Mouse (Mus musculus) macrophage (primary cell): ENCODE data around the gene N4bp2l1. TPM values are rescaled to one million over a fixed set of nuclear protein-coding genes. Genes with fewer than 3 reads are reported as not detected.

Experiments used
- H3K27ac ChIP-seq: fragments of 350-480 bp; formaldehyde crosslinking; 2 replicates; pipeline ENCODE4 v1.9.0; 2021
- H3K36me3 ChIP-seq: fragments of 350-480 bp; formaldehyde crosslinking; 2 replicates; pipeline ENCODE4 v1.9.0; 2021; ENCODE audit errors: inconsistent target
- H3K4me3 ChIP-seq: fragments of 350-480 bp; formaldehyde crosslinking; 2 replicates; pipeline ENCODE4 v1.9.0; 2021; ENCODE audit errors: inconsistent target
- H3K79me2 ChIP-seq: fragments of 350-480 bp; formaldehyde crosslinking; 2 replicates; pipeline ENCODE4 v1.9.0; 2021; ENCODE audit errors: inconsistent target
- whole genome bisulfite sequencing: methylation state at CpG from one replicate; pipeline ENCODE4 v1.1.7; 2026; ENCODE audit warnings: inconsistent platforms; ENCODE audit not compliant: missing documents; 5-methylcytosine and 5-hydroxymethylcytosine counted together
- polyA plus RNA-seq: library from polyadenylated mRNA; stranded (reverse); fragments of 250-400 nt; gene quantifications from 3 replicates; pipeline ENCODE4 v1.2.4, GENCODE M21; 2018; ENCODE audit warnings: inconsistent platforms

Gene N4bp2l1
- polyA plus RNA-seq, 1 experiment from 2014 or later: 43.0 TPM

DNA sequence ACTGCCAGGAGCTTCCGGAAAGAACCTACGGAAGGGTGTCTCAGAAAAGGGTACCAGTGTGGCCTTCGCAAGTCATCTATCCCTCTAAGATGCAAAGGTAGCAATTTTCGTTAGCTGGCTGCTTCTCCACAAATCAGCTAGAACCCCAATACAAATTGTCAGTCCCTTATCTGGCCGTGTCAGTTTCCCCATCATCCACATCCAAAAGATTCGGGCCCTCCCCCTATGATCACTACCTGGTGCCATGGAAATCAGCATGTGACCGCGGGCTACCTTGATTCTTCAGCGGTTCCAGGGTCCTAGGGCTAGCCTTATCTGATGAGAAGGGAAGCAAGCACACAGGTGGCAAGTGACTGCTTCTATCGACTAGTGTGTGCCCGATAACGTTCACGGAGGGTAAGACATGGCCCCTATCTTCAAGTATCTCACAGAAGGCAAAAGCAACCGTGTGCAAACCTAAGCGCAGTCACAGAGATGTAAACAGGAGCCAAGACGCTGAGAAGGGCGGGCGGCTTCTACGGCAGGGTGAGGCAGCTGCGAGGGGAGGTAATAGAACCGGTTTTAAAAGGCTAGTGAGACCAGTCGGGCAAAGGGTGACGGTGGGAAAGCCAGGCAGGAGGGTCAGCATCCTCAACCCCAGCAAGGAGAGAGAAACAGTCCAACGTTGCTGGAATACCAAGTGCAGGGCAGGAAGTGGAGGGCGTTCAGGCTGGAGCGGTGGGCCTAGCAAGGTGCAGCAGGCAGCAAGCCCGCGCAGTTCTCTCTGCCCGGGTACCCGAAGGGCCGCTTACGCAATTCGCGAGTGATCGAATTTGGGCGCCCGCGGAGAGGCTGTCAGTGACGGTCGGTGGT, 3.9 kb downstream of the N4bp2l1 start:
- peaks cover 45% of the 10 kb centered on the region for H3K79me2 ChIP-seq
- H3K4me3 ChIP-seq: peak overlapping the region; percentile 67
- H3K27ac ChIP-seq: peak overlapping the region; percentile 80
- peaks cover 8% of the 10 kb centered on the region; the same call in 1 of the 2 replicates for H3K36me3 ChIP-seq
- WGBS: 2% methylated on average over 40 of the region's 40 CpGs

DNA sequence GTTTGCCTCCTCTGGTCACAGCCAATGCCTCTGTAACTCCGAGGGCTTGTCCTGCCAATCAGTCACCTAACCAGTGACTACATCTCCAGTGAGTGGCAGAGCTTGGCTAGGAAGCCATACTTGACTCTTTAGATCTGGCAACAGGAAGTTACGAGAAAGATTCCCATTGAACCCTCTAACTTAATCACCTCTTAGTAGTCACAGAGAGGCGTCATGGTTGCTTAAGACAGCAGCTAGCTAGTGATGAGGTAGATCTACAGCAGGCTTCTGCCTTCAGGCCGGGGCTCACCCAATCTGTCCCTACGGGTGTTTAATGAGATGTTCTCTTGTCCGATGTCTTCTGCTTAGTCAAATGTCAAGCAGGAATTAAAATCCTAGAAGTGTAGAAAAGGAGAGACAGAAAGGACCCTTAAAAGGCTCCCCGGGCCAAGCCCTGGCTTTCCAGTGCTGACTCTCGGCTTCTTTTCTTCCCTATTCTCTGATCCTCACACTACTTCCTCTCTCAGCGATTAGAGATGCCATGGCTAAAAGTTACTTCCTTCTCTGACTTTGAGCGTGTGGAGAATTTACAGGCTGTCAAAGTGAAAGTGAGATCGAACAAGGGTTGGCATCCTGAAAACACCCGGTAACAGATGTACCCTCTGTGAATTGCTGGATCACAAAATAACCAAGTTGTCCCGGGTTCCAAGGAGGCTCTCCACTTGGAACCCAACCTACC, 4.6 kb downstream of the N4bp2l1 start:
- Histone ChIP-seq H3K79me2 (peaks cover 53% of the 10 kb centered on the region), H3K27ac (peak overlapping the region; percentile 80), H3K4me3 (peak overlapping the region; percentile 67), H3K36me3 (peaks cover 8% of the 10 kb centered on the region; the same call in 1 of the 2 replicates)
- WGBS: 30% methylated on average over 12 of the region's 13 CpGs

DNA sequence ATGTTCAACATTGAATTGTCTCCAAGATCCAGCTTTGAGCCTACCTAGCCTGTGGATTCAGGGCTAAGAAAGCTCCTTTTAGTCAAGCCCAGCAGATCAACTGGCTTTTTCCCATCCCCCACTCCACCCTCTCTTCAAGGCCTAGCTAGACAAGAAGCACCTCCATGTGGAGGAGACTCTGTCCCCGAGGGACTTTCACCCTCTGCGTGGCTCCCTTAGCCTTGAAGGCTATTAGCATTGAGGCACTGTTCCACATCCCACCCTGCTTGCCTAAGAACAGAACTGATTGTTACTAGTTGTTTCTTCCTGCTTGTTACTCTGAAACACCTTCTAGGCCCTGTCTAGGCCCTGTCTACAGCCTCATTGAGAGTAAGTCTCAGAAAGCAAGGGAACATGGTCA, 7.0 kb downstream of the N4bp2l1 start:
- WGBS: 94% methylated on average over 2 of the region's 2 CpGs
- no peak overlapping the region for H3K27ac ChIP-seq
- peaks cover 8% of the 10 kb centered on the region; the same call in 1 of the 2 replicates for H3K36me3 ChIP-seq
- H3K79me2 ChIP-seq: peaks cover 77% of the 10 kb centered on the region
- H3K4me3 ChIP-seq: no peak overlapping the region

DNA sequence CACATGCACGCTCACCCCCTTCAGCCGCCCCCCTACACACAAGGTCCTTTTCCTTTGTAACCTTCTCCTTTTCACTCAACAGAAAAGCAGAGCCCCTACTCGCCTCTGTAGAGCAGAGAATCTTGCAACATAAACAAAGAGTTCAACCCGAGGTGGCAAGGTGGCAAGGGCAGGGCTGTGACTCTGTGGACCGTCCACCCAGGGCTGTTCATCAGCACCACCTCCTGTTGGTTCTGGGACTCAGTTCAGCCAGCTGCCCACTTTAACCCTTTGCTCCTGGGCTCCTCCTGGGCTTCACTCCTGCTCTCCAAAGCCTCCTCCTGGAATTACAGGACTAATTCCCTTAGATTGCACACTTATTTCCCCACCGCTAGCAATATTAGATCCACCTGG, 12.7 kb downstream of the N4bp2l1 start:
- Histone ChIP-seq H3K79me2 (peaks cover 100% of the 10 kb centered on the region; the same call in 1 of the 2 replicates), H3K4me3 (no peak overlapping the region), H3K36me3 (no peaks in the 10 kb centered on the region), H3K27ac (0 out of 2 replicates have a peak overlapping the region, but pooled peaks have one; percentile 8)
- 72% methylated on average over 4 of the region's 6 CpGs for WGBS

DNA sequence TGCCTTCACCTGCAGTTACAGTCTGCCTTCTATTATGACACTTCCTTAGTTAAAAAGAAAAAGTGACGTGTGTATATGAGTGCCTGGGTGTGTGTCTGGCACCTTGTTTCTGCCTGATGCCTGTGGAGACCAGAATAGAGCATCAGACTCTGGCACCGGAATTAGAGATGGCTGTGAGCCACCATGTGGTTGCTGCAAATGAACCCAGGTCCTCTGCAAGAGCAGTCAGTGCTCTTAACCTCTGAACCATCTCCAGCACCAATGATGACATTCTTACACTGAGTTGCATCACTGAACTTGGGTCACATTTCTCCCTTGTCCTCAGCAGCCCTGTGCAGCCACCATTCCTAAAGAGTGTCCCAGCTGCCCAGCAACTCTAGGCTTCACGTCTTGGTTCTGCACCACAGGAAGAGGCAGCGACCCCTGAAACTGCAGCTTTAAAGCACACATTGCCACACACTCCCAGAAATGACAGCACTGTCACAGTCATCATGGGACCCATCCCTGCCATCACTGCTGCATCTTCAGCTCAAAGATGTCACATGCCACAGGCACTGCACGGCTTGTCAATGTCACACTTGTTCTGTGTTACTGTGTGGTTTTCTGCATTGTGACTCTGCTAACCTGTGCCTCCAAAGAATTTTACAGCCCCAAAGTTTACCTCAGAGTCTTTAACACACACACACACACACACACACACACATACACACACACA, 13.2 kb downstream of the N4bp2l1 start:
- peaks cover 100% of the 10 kb centered on the region; the same call in 1 of the 2 replicates for H3K79me2 ChIP-seq
- WGBS: 62% methylated on average over 5 of the region's 5 CpGs
- 0 out of 2 replicates have a peak overlapping the region, but pooled peaks have one; percentile 8 for H3K27ac ChIP-seq
- H3K4me3 ChIP-seq: no peak overlapping the region
- H3K36me3 ChIP-seq: no peaks in the 10 kb centered on the region

DNA sequence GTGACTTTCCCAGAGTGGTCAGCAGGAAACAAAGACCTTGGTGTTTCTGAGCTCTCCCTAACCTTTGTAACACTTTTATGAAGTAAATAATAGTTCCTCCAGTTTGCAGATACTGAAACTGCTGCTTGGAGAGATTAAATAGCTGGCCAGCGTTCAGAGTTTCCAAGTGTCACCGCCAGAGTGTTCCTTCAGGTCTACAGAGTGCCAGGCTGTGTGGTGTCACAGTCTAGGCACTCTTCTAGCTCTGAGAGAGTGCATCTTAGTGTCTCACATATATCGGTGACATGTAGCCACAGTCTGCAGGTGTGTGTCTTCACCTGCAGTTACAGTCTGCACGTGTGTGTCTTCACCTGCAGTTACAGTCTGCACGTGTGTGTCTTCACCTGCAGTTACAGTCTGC, 13.8 kb downstream of the N4bp2l1 start:
- Histone ChIP-seq H3K4me3 (no peak overlapping the region), H3K79me2 (peaks cover 100% of the 10 kb centered on the region; the same call in 1 of the 2 replicates), H3K27ac (0 out of 2 replicates have a peak overlapping the region, but pooled peaks have one; percentile 8), H3K36me3 (no peaks in the 10 kb centered on the region)
- 94% methylated on average over 5 of the region's 5 CpGs for whole genome bisulfite sequencing

DNA sequence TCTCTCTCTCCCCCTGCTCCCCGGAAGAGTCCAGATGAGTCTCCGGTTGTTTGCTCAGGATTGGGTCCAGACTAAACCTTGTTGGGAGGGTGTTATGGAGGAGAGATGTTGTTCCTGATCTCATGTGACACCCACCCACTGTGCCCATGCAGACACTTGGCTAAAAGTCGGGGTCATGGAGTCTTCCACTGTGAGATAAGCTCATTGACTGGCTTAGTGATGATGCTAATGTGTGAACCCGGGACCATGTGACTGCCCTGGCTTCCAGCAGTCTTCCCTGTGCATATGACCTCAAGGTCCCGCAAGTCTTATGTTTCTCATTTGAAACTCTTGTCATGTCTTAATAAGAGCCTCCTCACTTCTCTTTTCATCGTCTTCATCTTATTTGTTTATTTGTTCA, 15.8 kb downstream of the N4bp2l1 start:
- Histone ChIP-seq H3K36me3 (peaks cover 8% of the 10 kb centered on the region), H3K4me3 (no peak overlapping the region), H3K27ac (no peak overlapping the region), H3K79me2 (peaks cover 93% of the 10 kb centered on the region; the same call in 1 of the 2 replicates)
- 85% methylated on average over 6 of the region's 6 CpGs for WGBS

DNA sequence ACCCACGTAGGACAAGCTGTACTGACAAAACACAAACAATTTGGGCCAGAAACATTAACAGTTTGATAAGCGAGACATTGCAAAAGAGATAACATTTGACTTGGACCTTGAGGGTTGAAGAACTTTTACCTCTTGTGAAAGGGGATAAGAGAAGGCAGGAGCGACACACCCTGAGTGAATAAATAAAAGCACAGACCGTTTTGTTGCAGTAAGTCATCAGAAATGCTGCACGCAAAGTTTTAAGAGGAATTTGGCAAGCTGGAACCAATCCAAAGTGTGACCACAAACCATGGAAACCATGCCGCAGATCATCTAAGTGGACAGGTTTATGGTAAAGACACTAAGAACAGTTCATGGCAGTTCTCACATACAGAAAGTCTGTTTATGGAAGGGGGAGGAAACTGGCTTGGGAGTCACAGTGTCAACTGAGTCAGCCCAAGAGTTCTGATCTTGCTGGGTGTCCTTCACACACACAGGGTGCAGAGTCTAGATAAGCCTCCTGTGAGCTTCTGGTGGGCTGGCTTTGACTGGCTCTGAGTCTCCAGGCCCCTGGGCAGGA, 18.3 kb downstream of the N4bp2l1 start:
- Histone ChIP-seq H3K79me2 (peaks cover 68% of the 10 kb centered on the region; the same call in 1 of the 2 replicates), H3K27ac (no peak overlapping the region), H3K36me3 (peaks cover 26% of the 10 kb centered on the region), H3K4me3 (no peak overlapping the region)
- WGBS: 38% methylated on average over 6 of the region's 6 CpGs

DNA sequence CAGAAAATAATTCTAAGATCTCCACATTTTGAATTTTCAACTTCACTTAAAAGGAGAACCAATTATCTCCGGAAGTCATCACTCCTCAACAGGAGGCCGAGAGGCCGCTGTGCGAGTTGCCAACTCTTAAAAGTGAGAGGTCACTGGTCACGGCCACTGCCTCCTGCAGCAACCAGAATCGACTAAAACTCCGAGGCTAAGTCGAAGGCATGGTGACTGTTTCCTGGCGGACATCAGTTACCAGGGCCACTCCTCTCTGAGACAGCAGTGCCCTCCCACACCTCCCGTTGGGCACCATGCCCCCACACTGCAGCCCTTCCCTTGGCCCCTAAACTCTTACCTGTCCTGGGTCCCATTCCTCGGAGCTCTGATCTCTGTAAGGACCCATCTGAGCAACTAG, 20.2 kb downstream of the N4bp2l1 start:
- WGBS: 97% methylated on average over 11 of the region's 11 CpGs
- H3K79me2 ChIP-seq: peaks cover 50% of the 10 kb centered on the region; the same call in 1 of the 2 replicates
- H3K36me3 ChIP-seq: peaks cover 44% of the 10 kb centered on the region
- H3K4me3 ChIP-seq: no peak overlapping the region
- no peak overlapping the region for H3K27ac ChIP-seq

DNA sequence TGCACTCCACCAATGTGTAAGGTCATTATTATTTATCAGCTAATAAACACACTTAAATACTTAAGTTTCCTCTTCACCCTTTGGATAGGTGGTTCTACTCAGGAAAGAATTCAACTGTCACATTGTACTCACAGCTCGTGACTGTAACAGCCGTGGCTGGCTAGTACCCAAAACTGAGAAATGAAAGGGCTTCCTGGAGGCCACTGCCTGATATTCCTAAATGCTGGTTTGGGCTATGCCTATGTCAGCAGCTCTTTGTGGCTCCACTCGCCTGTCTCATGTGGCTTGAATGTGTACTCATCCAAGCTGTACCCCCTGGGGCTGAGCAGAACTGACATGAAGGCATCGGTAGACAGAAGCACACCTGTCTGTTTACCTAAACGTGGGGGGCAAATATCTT, 22.1 kb downstream of the N4bp2l1 start:
- no peak overlapping the region for H3K27ac ChIP-seq
- peaks cover 30% of the 10 kb centered on the region; the same call in 1 of the 2 replicates for H3K79me2 ChIP-seq
- H3K36me3 ChIP-seq: peaks cover 56% of the 10 kb centered on the region
- WGBS: 94% methylated on average over 5 of the region's 5 CpGs
- no peak overlapping the region for H3K4me3 ChIP-seq

DNA sequence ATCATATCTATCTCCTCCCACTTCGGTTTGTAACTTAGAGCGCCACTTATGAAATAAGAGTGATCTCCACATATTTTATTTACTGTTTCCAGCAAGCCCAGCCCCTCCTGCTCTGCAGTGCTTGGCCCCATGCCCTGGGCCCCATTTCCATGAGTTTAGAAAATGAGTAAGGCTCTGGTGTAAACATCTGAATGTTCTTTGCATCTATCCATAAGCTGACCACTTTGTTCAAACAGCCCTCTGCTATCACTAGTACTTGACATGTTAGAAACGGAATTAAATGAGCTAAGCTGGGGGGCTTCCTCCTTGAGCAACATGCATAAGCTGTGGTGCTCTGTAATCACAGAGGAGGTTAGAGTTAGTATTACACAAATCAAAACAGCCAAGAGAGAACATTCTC, 22.6 kb downstream of the N4bp2l1 start:
- WGBS: 100% methylated on average over 3 of the region's 3 CpGs
- Histone ChIP-seq H3K27ac (no peak overlapping the region), H3K79me2 (peaks cover 26% of the 10 kb centered on the region; the same call in 1 of the 2 replicates), H3K4me3 (no peak overlapping the region), H3K36me3 (peaks cover 58% of the 10 kb centered on the region)

DNA sequence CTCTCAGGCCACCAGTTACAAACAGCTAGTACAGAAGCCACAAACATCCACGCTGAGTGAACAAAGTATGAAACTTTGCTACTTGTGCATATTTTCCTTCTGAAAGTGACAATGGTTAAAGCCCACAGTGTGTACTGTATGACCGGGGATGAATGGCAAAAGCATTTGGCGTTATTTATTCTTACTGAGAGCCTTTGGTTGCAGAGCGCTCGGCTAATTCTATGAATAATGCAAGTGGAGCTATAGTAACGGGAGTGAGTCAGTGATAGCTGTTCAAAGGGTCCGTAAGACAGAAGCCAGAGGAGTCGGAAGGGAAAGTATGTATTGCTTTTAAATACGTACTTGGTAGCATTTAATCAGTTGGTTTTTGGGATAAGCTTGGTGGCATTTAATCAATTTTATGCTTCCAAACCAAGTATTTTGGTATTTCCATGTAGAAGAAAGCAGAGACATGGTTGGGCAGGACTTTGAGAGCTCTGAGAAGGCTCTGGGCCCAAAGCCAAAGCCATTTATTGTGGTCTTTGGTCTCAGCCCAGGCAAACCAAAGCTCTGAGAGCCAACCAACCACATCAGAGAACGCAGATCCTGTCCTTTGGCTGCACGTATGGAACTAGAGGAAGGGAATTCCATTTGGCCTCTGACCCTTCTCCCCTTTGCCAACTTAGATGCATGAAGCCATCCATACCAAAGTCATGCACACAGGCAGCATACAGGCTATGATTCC, 26.3 kb downstream of the N4bp2l1 start:
- H3K4me3 ChIP-seq: no peak overlapping the region
- WGBS: 95% methylated on average over 11 of the region's 11 CpGs
- no peak overlapping the region for H3K27ac ChIP-seq
- H3K79me2 ChIP-seq: no peaks in the 10 kb centered on the region
- H3K36me3 ChIP-seq: peaks cover 58% of the 10 kb centered on the region

DNA sequence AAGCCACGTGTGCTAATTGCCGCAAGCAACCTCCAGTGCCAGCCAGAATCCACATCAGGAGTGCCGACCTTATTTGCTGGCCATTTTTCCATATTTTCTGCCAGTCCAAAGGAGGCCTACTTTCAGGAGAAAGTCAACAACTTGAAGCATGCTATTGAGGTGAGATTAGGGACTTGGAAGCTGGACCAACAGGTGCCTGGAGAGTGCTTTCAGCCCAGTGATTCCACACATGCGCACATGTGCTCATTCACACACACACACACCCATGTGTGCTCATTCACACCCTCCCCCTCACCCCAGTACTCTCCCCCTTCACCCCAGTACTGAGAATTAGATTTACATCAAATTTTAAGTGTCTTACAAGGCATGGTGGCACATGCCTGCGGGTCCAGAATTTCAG, 30.0 kb downstream of the N4bp2l1 start:
- 96% methylated on average over 5 of the region's 5 CpGs for WGBS
- Histone ChIP-seq H3K36me3 (peaks cover 23% of the 10 kb centered on the region), H3K27ac (no peak overlapping the region), H3K4me3 (no peak overlapping the region), H3K79me2 (no peaks in the 10 kb centered on the region)
